Mouse (Mus musculus): Measurements from ENCODE around the gene Ficd. TPM values are rescaled to one million over a fixed set of nuclear protein-coding genes. Genes with fewer than 3 reads are reported as not detected.
A peak's percentile ranks its signal among the peaks of the same experiment; 100 is the strongest.

Ficd gene
- polyA plus RNA-seq, 1 experiment from 2014 or later: 3.8 TPM

GRCm38 (mm10) chr5:113703803-113704585, 31.6 kb upstream of the Ficd start:
- ATAC-seq (ENCODE audit: low FRiP score) (no peak), DNase-seq (ENCODE audit: low spot score) (no peak)
- Histone ChIP-seq H3K4me2 (replicated peaks; ENCODE audit: low read depth, low read length) (no peak overlapping the region), H3K27ac (ENCODE audit: low read depth, low read length) (peak overlapping the region; percentile 44; the same call in 1 of the 2 replicates), H3K4me3 (ENCODE audit: low read depth, low read length) (no peak overlapping the region), H3K9me3 (ENCODE audit: control insufficient read depth, low read length) (no peaks in the 10 kb centered on the region), H3K27me3 (ENCODE audit: control insufficient read depth, insufficient read depth, low read length) (no peaks in the 10 kb centered on the region), H3K9ac (ENCODE audit: low read depth, low read length) (no peak overlapping the region), H3K36me3 (ENCODE audit: control insufficient read depth, insufficient read depth, low read length) (no peaks in the 10 kb centered on the region), H3K4me1 (replicated peaks; ENCODE audit: control insufficient read depth, insufficient read depth, low read length) (no peaks in the 10 kb centered on the region)
- WGBS: 60% methylated on average over 21 of the region's 21 CpGs

- H3K27me3 ChIP-seq (ENCODE audit: control insufficient read depth, insufficient read depth, low read length): no peaks in the 10 kb centered on the region
- no peak overlapping the region for H3K4me3 ChIP-seq (ENCODE audit: low read depth, low read length)
- DNase-seq (ENCODE audit: low spot score) (no peak), ATAC-seq (ENCODE audit: low FRiP score) (no peak)
- no peaks in the 10 kb centered on the region for H3K4me1 ChIP-seq (replicated peaks; ENCODE audit: control insufficient read depth, insufficient read depth, low read length)
- no peaks in the 10 kb centered on the region for H3K9me3 ChIP-seq (ENCODE audit: control insufficient read depth, low read length)
- no peak overlapping the region for H3K9ac ChIP-seq (ENCODE audit: low read depth, low read length)
- no peak overlapping the region for H3K27ac ChIP-seq (ENCODE audit: low read depth, low read length)
- no peaks in the 10 kb centered on the region for H3K36me3 ChIP-seq (ENCODE audit: control insufficient read depth, insufficient read depth, low read length)
- 83% methylated on average over 2 of the region's 2 CpGs for WGBS
- H3K4me2 ChIP-seq (replicated peaks; ENCODE audit: low read depth, low read length): no peak overlapping the region
Observed at GRCm38 (mm10) chr5:113712861-113713260, 22.7 kb upstream of the Ficd start.

GRCm38 (mm10) chr5:113716581-113717388, 18.8 kb upstream of the Ficd start:
- Histone ChIP-seq H3K27ac (ENCODE audit: low read depth, low read length) (peak overlapping the region; percentile 36), H3K4me3 (ENCODE audit: low read depth, low read length) (no peak overlapping the region), H3K4me2 (replicated peaks; ENCODE audit: low read depth, low read length) (no peak overlapping the region)

GRCm38 (mm10) chr5:113719221-113719661, 16.4 kb upstream of the Ficd start:
- no peak overlapping the region for H3K27ac ChIP-seq (ENCODE audit: low read depth, low read length)
- DNase-seq (ENCODE audit: low spot score) (no peak), ATAC-seq (ENCODE audit: low FRiP score) (no peak)
- H3K9me3 ChIP-seq (ENCODE audit: control insufficient read depth, low read length): no peaks in the 10 kb centered on the region
- no peaks in the 10 kb centered on the region for H3K4me1 ChIP-seq (replicated peaks; ENCODE audit: control insufficient read depth, insufficient read depth, low read length)
- H3K4me3 ChIP-seq (ENCODE audit: low read depth, low read length): no peak overlapping the region
- H3K36me3 ChIP-seq (ENCODE audit: control insufficient read depth, insufficient read depth, low read length): no peaks in the 10 kb centered on the region
- H3K9ac ChIP-seq (ENCODE audit: low read depth, low read length): no peak overlapping the region
- WGBS: 88% methylated on average over 8 of the region's 8 CpGs
- H3K4me2 ChIP-seq (replicated peaks; ENCODE audit: low read depth, low read length): no peak overlapping the region
- H3K27me3 ChIP-seq (ENCODE audit: control insufficient read depth, insufficient read depth, low read length): no peaks in the 10 kb centered on the region

More at GRCm38 (mm10) chr5:113716581-113717388, 18.8 kb upstream of the Ficd start:
- Histone ChIP-seq H3K9me3 (ENCODE audit: control insufficient read depth, low read length) (no peaks in the 10 kb centered on the region), H3K36me3 (ENCODE audit: control insufficient read depth, insufficient read depth, low read length) (no peaks in the 10 kb centered on the region), H3K27me3 (ENCODE audit: control insufficient read depth, insufficient read depth, low read length) (no peaks in the 10 kb centered on the region), H3K4me1 (replicated peaks; ENCODE audit: control insufficient read depth, insufficient read depth, low read length) (no peaks in the 10 kb centered on the region), H3K9ac (ENCODE audit: low read depth, low read length) (no peak overlapping the region)
- 8% methylated on average over 12 of the region's 12 CpGs for WGBS
- ATAC-seq (ENCODE audit: low FRiP score): peak; percentile 38; the same call in 1 of the 2 replicates
- DNase-seq (ENCODE audit: low spot score): peak; percentile 79

GRCm38 (mm10) chr5:113722224-113723013, 13.2 kb upstream of the Ficd start:
- Histone ChIP-seq H3K27ac (ENCODE audit: low read depth, low read length) (no peak overlapping the region), H3K9ac (ENCODE audit: low read depth, low read length) (no peak overlapping the region), H3K4me3 (ENCODE audit: low read depth, low read length) (no peak overlapping the region), H3K36me3 (ENCODE audit: control insufficient read depth, insufficient read depth, low read length) (no peaks in the 10 kb centered on the region), H3K27me3 (ENCODE audit: control insufficient read depth, insufficient read depth, low read length) (no peaks in the 10 kb centered on the region), H3K9me3 (ENCODE audit: control insufficient read depth, low read length) (no peaks in the 10 kb centered on the region), H3K4me1 (replicated peaks; ENCODE audit: control insufficient read depth, insufficient read depth, low read length) (no peaks in the 10 kb centered on the region), H3K4me2 (replicated peaks; ENCODE audit: low read depth, low read length) (no peak overlapping the region)
- no peak for DNase-seq (ENCODE audit: low spot score)
- ATAC-seq (ENCODE audit: low FRiP score): no peak
- WGBS: 87% methylated on average over 10 of the region's 10 CpGs

GRCm38 (mm10) chr5:113723567-113724237, 11.9 kb upstream of the Ficd start:
- no peaks in the 10 kb centered on the region for H3K36me3 ChIP-seq (ENCODE audit: control insufficient read depth, insufficient read depth, low read length)
- H3K27ac ChIP-seq (ENCODE audit: low read depth, low read length): no peak overlapping the region
- ATAC-seq (ENCODE audit: low FRiP score) (no peak), DNase-seq (ENCODE audit: low spot score) (no peak)
- no peaks in the 10 kb centered on the region for H3K27me3 ChIP-seq (ENCODE audit: control insufficient read depth, insufficient read depth, low read length)
- WGBS: 32% methylated on average over 8 of the region's 8 CpGs
- H3K9ac ChIP-seq (ENCODE audit: low read depth, low read length): no peak overlapping the region
- no peaks in the 10 kb centered on the region for H3K9me3 ChIP-seq (ENCODE audit: control insufficient read depth, low read length)
- no peak overlapping the region for H3K4me2 ChIP-seq (replicated peaks; ENCODE audit: low read depth, low read length)
- H3K4me1 ChIP-seq (replicated peaks; ENCODE audit: control insufficient read depth, insufficient read depth, low read length): no peaks in the 10 kb centered on the region
- no peak overlapping the region for H3K4me3 ChIP-seq (ENCODE audit: low read depth, low read length)

- ATAC-seq (ENCODE audit: low FRiP score) (0 out of 2 replicates have a peak, but pooled peaks have one; percentile 40), DNase-seq (ENCODE audit: low spot score) (peak; percentile 93)
- H3K36me3 ChIP-seq (ENCODE audit: control insufficient read depth, insufficient read depth, low read length): no peaks in the 10 kb centered on the region
- H3K9me3 ChIP-seq (ENCODE audit: control insufficient read depth, low read length): no peaks in the 10 kb centered on the region
- no peak within 1 kb of the TSS for H3K9ac ChIP-seq (ENCODE audit: low read depth, low read length)
- no peak within 1 kb of the TSS for H3K4me3 ChIP-seq (ENCODE audit: low read depth, low read length)
- H3K4me1 ChIP-seq (replicated peaks; ENCODE audit: control insufficient read depth, insufficient read depth, low read length): no peaks in the 10 kb centered on the region
- no peak within 1 kb of the TSS for H3K27ac ChIP-seq (ENCODE audit: low read depth, low read length)
- 7% methylated on average over 15 of the region's 15 CpGs for WGBS
- H3K4me2 ChIP-seq (replicated peaks; ENCODE audit: low read depth, low read length): no peak within 1 kb of the TSS
- no peaks in the 10 kb centered on the region for H3K27me3 ChIP-seq (ENCODE audit: control insufficient read depth, insufficient read depth, low read length)
Observed at GRCm38 (mm10) chr5:113724446-113724845, 11.2 kb upstream of the Ficd start, which contains the start of gene 1700069L16Rik. Gene 1700069L16Rik (minus strand): TSS chr5:113724772.

- H3K27me3 ChIP-seq (ENCODE audit: control insufficient read depth, insufficient read depth, low read length): no peaks in the 10 kb centered on the region
- DNase-seq (ENCODE audit: low spot score) (no peak), ATAC-seq (ENCODE audit: low FRiP score) (no peak)
- 64% methylated on average over 12 of the region's 12 CpGs for WGBS
- H3K36me3 ChIP-seq (ENCODE audit: control insufficient read depth, insufficient read depth, low read length): no peaks in the 10 kb centered on the region
- no peaks in the 10 kb centered on the region for H3K4me1 ChIP-seq (replicated peaks; ENCODE audit: control insufficient read depth, insufficient read depth, low read length)
- H3K9me3 ChIP-seq (ENCODE audit: control insufficient read depth, low read length): no peaks in the 10 kb centered on the region
- H3K4me2 ChIP-seq (replicated peaks; ENCODE audit: low read depth, low read length): no peak overlapping the region
- H3K27ac ChIP-seq (ENCODE audit: low read depth, low read length): no peak overlapping the region
- no peak overlapping the region for H3K9ac ChIP-seq (ENCODE audit: low read depth, low read length)
- H3K4me3 ChIP-seq (ENCODE audit: low read depth, low read length): no peak overlapping the region
Observed at GRCm38 (mm10) chr5:113725417-113725816, 10.2 kb upstream of the Ficd start.

Data from hindbrain, embryonic 11.5 days (tissue).